Mouse (Mus musculus) embryonic facial prominence, embryonic 12.5 days (tissue): ENCODE results near the gene Fbxo27. TPM values are rescaled to one million over a fixed set of nuclear protein-coding genes. Genes with fewer than 3 reads are reported as not detected.
"Not testable (repeated sequence)": the region's sequence is repeated elsewhere in the genome, so short reads cannot be mapped to it uniquely, and the experiment has no call there.

Experiments used
- ATAC-seq: fragments of 200-750 bp; cut with Nextera tagmentation; 2 replicates; pipeline ENCODE4 v1.8.0; 2017; ENCODE audit not compliant: insufficient number of reproducible peaks, insufficient read depth, low FRiP score, low TSS enrichment
- H3K27ac ChIP-seq: fragments of 300-500 bp; sonication (generic); 2 replicates; pipeline ENCODE4 v1.5.1; 2016; ENCODE audit warnings: mild to moderate bottlenecking
- H3K27me3 ChIP-seq: fragments of 300-500 bp; sonication (generic); 2 replicates; pipeline ENCODE4 v1.6.1; 2016; ENCODE audit warnings: mild to moderate bottlenecking, moderate library complexity
- H3K36me3 ChIP-seq: fragments of 300-500 bp; sonication (generic); 2 replicates; pipeline ENCODE4 v1.6.1; 2016; ENCODE audit warnings: mild to moderate bottlenecking
- H3K4me1 ChIP-seq: fragments of 300-500 bp; sonication (generic); 2 replicates; pipeline ENCODE4 v1.6.1; 2016
- H3K4me2 ChIP-seq: fragments of 300-500 bp; sonication (generic); replicated peaks from 2 replicates; pipeline ENCODE4 v1.6.1; 2016; ENCODE audit warnings: mild to moderate bottlenecking, moderate library complexity
- H3K4me3 ChIP-seq: fragments of 300-500 bp; sonication (generic); 2 replicates; pipeline ENCODE4 v1.5.1; 2016; ENCODE audit warnings: mild to moderate bottlenecking
- H3K9ac ChIP-seq: fragments of 300-500 bp; sonication (generic); 2 replicates; pipeline ENCODE4 v1.6.1; 2016; ENCODE audit warnings: mild to moderate bottlenecking, moderate library complexity
- H3K9me3 ChIP-seq: fragments of 300-500 bp; sonication (generic); 2 replicates; pipeline ENCODE4 v1.6.1; 2016; ENCODE audit warnings: mild to moderate bottlenecking, moderate library complexity
- WGBS: fragments of 180-500 bp; shearing (Covaris S2); methylation state at CpG from one replicate; pipeline ENCODE4 v1.1.7; 2016; 5-methylcytosine and 5-hydroxymethylcytosine counted together
- polyA plus RNA-seq: library from polyadenylated mRNA; unstranded; fragments of >200 nt; fragmentation: Nextera tagmentation; extraction: Ambion mirVana; gene quantifications from 2 replicates; pipeline ENCODE4 v1.2.1, GENCODE M21; 2016

Gene Fbxo27
- polyA plus RNA-seq, 1 experiment from 2014 or later: 11.9 TPM

GRCm38 (mm10) chr7:28675746-28676145 lies 16.9 kb upstream of the Fbxo27 start:
- ATAC-seq: no peak
- H3K27me3 ChIP-seq: no peaks in the 10 kb centered on the region
- no peak overlapping the region for H3K4me2 ChIP-seq
- 40% methylated on average over 11 of the region's 11 CpGs for WGBS
- no peaks in the 10 kb centered on the region for H3K9me3 ChIP-seq
- H3K4me3 ChIP-seq: no peak overlapping the region
- no peaks in the 10 kb centered on the region for H3K36me3 ChIP-seq
- H3K27ac ChIP-seq: no peak overlapping the region
- no peaks in the 10 kb centered on the region for H3K4me1 ChIP-seq
- no peak overlapping the region for H3K9ac ChIP-seq

GRCm38 (mm10) chr7:28676811-28677541 lies 15.7 kb upstream of the Fbxo27 start:
- Histone ChIP-seq H3K27ac (no peak overlapping the region), H3K4me3 (no peak overlapping the region), H3K9ac (no peak overlapping the region), H3K36me3 (no peaks in the 10 kb centered on the region), H3K4me2 (no peak overlapping the region), H3K27me3 (no peaks in the 10 kb centered on the region), H3K4me1 (no peaks in the 10 kb centered on the region), H3K9me3 (no peaks in the 10 kb centered on the region)
- 86% methylated on average over 13 of the region's 13 CpGs for WGBS
- ATAC-seq: no peak

GRCm38 (mm10) chr7:28677624-28678023 lies 15.0 kb upstream of the Fbxo27 start:
- H3K9ac ChIP-seq: no peak overlapping the region
- ATAC-seq: no peak
- WGBS: 86% methylated on average over 8 of the region's 8 CpGs
- H3K4me2 ChIP-seq: no peak overlapping the region
- no peaks in the 10 kb centered on the region for H3K9me3 ChIP-seq
- no peak overlapping the region for H3K4me3 ChIP-seq
- H3K4me1 ChIP-seq: no peaks in the 10 kb centered on the region
- no peaks in the 10 kb centered on the region for H3K27me3 ChIP-seq
- no peaks in the 10 kb centered on the region for H3K36me3 ChIP-seq
- no peak overlapping the region for H3K27ac ChIP-seq

GRCm38 (mm10) chr7:28691075-28691474 lies 1.6 kb upstream of the Fbxo27 start:
- ATAC-seq: no peak
- no peak overlapping the region for H3K9ac ChIP-seq
- no peaks in the 10 kb centered on the region for H3K9me3 ChIP-seq
- peaks cover 10% of the 10 kb centered on the region; the same call in 1 of the 2 replicates for H3K27me3 ChIP-seq
- H3K36me3 ChIP-seq: no peaks in the 10 kb centered on the region
- no peak overlapping the region for H3K4me3 ChIP-seq
- no peak overlapping the region for H3K4me2 ChIP-seq
- H3K4me1 ChIP-seq: peaks cover 13% of the 10 kb centered on the region
- no peak overlapping the region for H3K27ac ChIP-seq
- WGBS: 57% methylated on average over 7 of the region's 7 CpGs

GRCm38 (mm10) chr7:28693321-28693966 lies 795 bp downstream of the Fbxo27 start:
- H3K9ac ChIP-seq: peak overlapping the region; percentile 63
- H3K36me3 ChIP-seq: no peaks in the 10 kb centered on the region; the same call in 1 of the 2 replicates
- H3K9me3 ChIP-seq: no peaks in the 10 kb centered on the region
- peak overlapping the region; percentile 54 for H3K27ac ChIP-seq
- peak overlapping the region; percentile 90 for H3K4me2 ChIP-seq
- H3K4me1 ChIP-seq: peaks cover 13% of the 10 kb centered on the region
- under 1% methylated on average over 37 of the region's 38 CpGs for WGBS
- peaks cover 10% of the 10 kb centered on the region; the same call in 1 of the 2 replicates for H3K27me3 ChIP-seq
- H3K4me3 ChIP-seq: peak overlapping the region; percentile 50
- peak; percentile 70 for ATAC-seq

- WGBS: 8% methylated on average over 14 of the region's 14 CpGs
Observed at GRCm38 (mm10) chr7:28694423-28694822, 1.8 kb downstream of the Fbxo27 start.

GRCm38 (mm10) chr7:28694966-28695511 lies 2.4 kb downstream of the Fbxo27 start:
- Histone ChIP-seq H3K27ac (0 out of 2 replicates have a peak overlapping the region, but pooled peaks have one; percentile 12), H3K36me3 (no peaks in the 10 kb centered on the region; the same call in 1 of the 2 replicates), H3K4me3 (0 out of 2 replicates have a peak overlapping the region, but pooled peaks have one; percentile 4), H3K4me2 (peak overlapping the region; percentile 90), H3K9ac (no peak overlapping the region), H3K9me3 (no peaks in the 10 kb centered on the region), H3K27me3 (peaks cover 10% of the 10 kb centered on the region; the same call in 1 of the 2 replicates), H3K4me1 (peaks cover 13% of the 10 kb centered on the region)
- ATAC-seq: no peak
- WGBS: 48% methylated on average over 8 of the region's 8 CpGs

More at GRCm38 (mm10) chr7:28694423-28694822, 1.8 kb downstream of the Fbxo27 start:
- no peak overlapping the region for H3K9ac ChIP-seq
- H3K36me3 ChIP-seq: no peaks in the 10 kb centered on the region; the same call in 1 of the 2 replicates
- H3K9me3 ChIP-seq: no peaks in the 10 kb centered on the region
- peaks cover 10% of the 10 kb centered on the region; the same call in 1 of the 2 replicates for H3K27me3 ChIP-seq
- H3K27ac ChIP-seq: 0 out of 2 replicates have a peak overlapping the region, but pooled peaks have one; percentile 12
- H3K4me1 ChIP-seq: peaks cover 13% of the 10 kb centered on the region
- 0 out of 2 replicates have a peak overlapping the region, but pooled peaks have one; percentile 4 for H3K4me3 ChIP-seq
- H3K4me2 ChIP-seq: peak overlapping the region; percentile 90
- ATAC-seq: no peak

- H3K27ac ChIP-seq: no peak overlapping the region
- no peaks in the 10 kb centered on the region; the same call in 1 of the 2 replicates for H3K36me3 ChIP-seq
- peaks cover 10% of the 10 kb centered on the region; the same call in 1 of the 2 replicates for H3K27me3 ChIP-seq
- peaks cover 13% of the 10 kb centered on the region for H3K4me1 ChIP-seq
- WGBS: 95% methylated on average over 11 of the region's 11 CpGs
- H3K9ac ChIP-seq: no peak overlapping the region
- ATAC-seq: no peak
- H3K9me3 ChIP-seq: 0 out of 2 replicates have a peak, but pooled peaks cover 3% of the 10 kb centered on the region
- no peak overlapping the region for H3K4me3 ChIP-seq
- no peak overlapping the region for H3K4me2 ChIP-seq
Observed at GRCm38 (mm10) chr7:28697277-28697676, 4.6 kb downstream of the Fbxo27 start.

- Histone ChIP-seq H3K9me3 (0 out of 2 replicates have a peak, but pooled peaks cover 3% of the 10 kb centered on the region), H3K27ac (no peak overlapping the region), H3K9ac (no peak overlapping the region), H3K4me1 (no peaks in the 10 kb centered on the region), H3K27me3 (no peaks in the 10 kb centered on the region), H3K4me3 (no peak overlapping the region), H3K4me2 (no peak overlapping the region), H3K36me3 (no peaks in the 10 kb centered on the region; the same call in 1 of the 2 replicates)
- no peak for ATAC-seq
- 96% methylated on average over 4 of the region's 4 CpGs for WGBS
Observed at GRCm38 (mm10) chr7:28700269-28700668, 7.6 kb downstream of the Fbxo27 start.

- not testable (repeated sequence) for H3K27me3 ChIP-seq, H3K36me3 ChIP-seq, H3K27ac ChIP-seq, H3K4me1 ChIP-seq, ATAC-seq, H3K9ac ChIP-seq, H3K9me3 ChIP-seq, H3K4me2 ChIP-seq, H3K4me3 ChIP-seq
- WGBS: 95% methylated on average over 12 of the region's 12 CpGs
Observed at GRCm38 (mm10) chr7:28701306-28701705, 8.7 kb downstream of the Fbxo27 start.

GRCm38 (mm10) chr7:28702601-28703143 lies 10.0 kb downstream of the Fbxo27 start:
- Histone ChIP-seq H3K4me2 (no peak overlapping the region), H3K9ac (no peak overlapping the region), H3K4me1 (no peaks in the 10 kb centered on the region), H3K9me3 (0 out of 2 replicates have a peak, but pooled peaks cover 3% of the 10 kb centered on the region), H3K27ac (no peak overlapping the region), H3K4me3 (no peak overlapping the region), H3K27me3 (no peaks in the 10 kb centered on the region), H3K36me3 (no peaks in the 10 kb centered on the region; the same call in 1 of the 2 replicates)
- ATAC-seq: no peak
- 75% methylated on average over 9 of the region's 9 CpGs for WGBS
